Mouse (Mus musculus) liver, embryonic 14.5 days (tissue): ENCODE measurements around the gene Hectd2. TPM values are rescaled to one million over a fixed set of nuclear protein-coding genes. Genes with fewer than 3 reads are reported as not detected.

Experiments used
- ATAC-seq: fragments of 200-750 bp; cut with Nextera tagmentation; 2 replicates; pipeline ENCODE4 v1.8.0; 2017; ENCODE audit warnings: moderate number of reproducible peaks, mild to moderate bottlenecking, moderate library complexity; ENCODE audit not compliant: insufficient read depth
- DNase-seq, 3 experiments: peaks; one replicate each; pipeline ENCODE4 v3.0.0-alpha.2; 2012 to 2013; ENCODE audit warnings: low read depth in 3 of 3, low spot score in 3 of 3
- H3K27ac ChIP-seq: fragments of 300-500 bp; sonication (generic); 2 replicates; pipeline ENCODE4 v1.5.1; 2014; ENCODE audit warnings: moderate library complexity, mild to moderate bottlenecking, control low read depth, inconsistent platforms
- H3K27me3 ChIP-seq: fragments of 300-500 bp; sonication (generic); 2 replicates; pipeline ENCODE4 v1.6.1; 2014; ENCODE audit warnings: mild to moderate bottlenecking, low read length, moderate library complexity; ENCODE audit not compliant: control insufficient read depth, insufficient read depth
- H3K36me3 ChIP-seq: fragments of 300-500 bp; sonication (generic); replicated peaks from 2 replicates; pipeline ENCODE4 v1.6.1; 2014; ENCODE audit warnings: low read depth; ENCODE audit not compliant: control insufficient read depth, insufficient read depth
- H3K4me1 ChIP-seq, 2 experiments: fragments of 200-500 bp in 1 of 2; fragments of 300-500 bp in 1 of 2; sonication (generic) in 1 of 2; replicated peaks; 2 replicates each; pipeline ENCODE4 v1.6.1; 2012 to 2014; ENCODE audit warnings: antibody characterized with exemption in 1 of 2, inconsistent platforms in 1 of 2, low read length in 1 of 2; ENCODE audit not compliant: control insufficient read depth in 2 of 2, insufficient read depth in 2 of 2
- H3K4me2 ChIP-seq: fragments of 300-500 bp; sonication (generic); 2 replicates; pipeline ENCODE4 v1.6.1; 2014; ENCODE audit warnings: low read depth, mild to moderate bottlenecking, control low read depth, moderate library complexity
- H3K4me3 ChIP-seq, 2 experiments: fragments of 200-500 bp in 1 of 2; fragments of 300-500 bp in 1 of 2; sonication (generic) in 1 of 2; 2 replicates each; pipeline ENCODE4 v1.5.1; 2012 to 2014; ENCODE audit warnings: low read depth in 2 of 2, low read length in 2 of 2, mild to moderate bottlenecking in 2 of 2, control low read depth in 1 of 2, inconsistent platforms in 1 of 2, moderate library complexity in 1 of 2; ENCODE audit not compliant: insufficient read depth in 1 of 2
- H3K9ac ChIP-seq: fragments of 300-500 bp; sonication (generic); replicated peaks from 2 replicates; pipeline ENCODE4 v1.6.1; 2014; ENCODE audit warnings: mild to moderate bottlenecking, control low read depth, moderate library complexity
- H3K9me3 ChIP-seq: fragments of 300-500 bp; sonication (generic); 2 replicates; pipeline ENCODE4 v1.6.1; 2016; ENCODE audit warnings: low read length, mixed read lengths; ENCODE audit not compliant: control insufficient read depth
- CTCF ChIP-seq: IDR thresholded peaks from 2 replicates; pipeline ENCODE4 v1.5.1; 2016; ENCODE audit warnings: antibody characterized with exemption, low read depth, control low read depth
- EP300 ChIP-seq: IDR thresholded peaks from 2 replicates; pipeline ENCODE4 v1.6.1; 2016; ENCODE audit warnings: antibody characterized with exemption, low read depth
- WGBS: fragments of 180-500 bp; shearing (Covaris S2); extraction: QIAGEN DNeasy Blood & Tissue Kit; methylation state at CpG from one replicate; pipeline ENCODE4 v1.1.7; 2014; ENCODE audit not compliant: insufficient replicate concordance; 5-methylcytosine and 5-hydroxymethylcytosine counted together
- polyA plus RNA-seq, 2 experiments: library from polyadenylated mRNA; depleted of rRNA in 1 of 2; stranded (reverse) in 1 of 2; unstranded in 1 of 2; fragments of >200 nt; fragmentation: Nextera tagmentation in 1 of 2; extraction: Ambion mirVana in 1 of 2; gene quantifications; 2 replicates each; pipeline versions ENCODE4 v1.2.1 to v1.2.3; 2012 to 2014

The Hectd2 gene
- polyA plus RNA-seq, 2 experiments, result 0.36 to 0.39 TPM

GRCm38 (mm10) chr19:36582116-36582515 lies 27.7 kb downstream of the Hectd2 start:
- 73% methylated on average over 1 of the region's 1 CpGs for WGBS
- Histone ChIP-seq H3K4me3 (no peak overlapping the region), H3K27me3 (no peaks in the 10 kb centered on the region), H3K27ac (no peak overlapping the region), H3K4me1 (no peaks in the 10 kb centered on the region), H3K9ac (no peak overlapping the region), H3K36me3 (no peaks in the 10 kb centered on the region), H3K4me2 (no peak overlapping the region), H3K9me3 (no peaks in the 10 kb centered on the region)
- TF ChIP-seq CTCF, result no peak
- TF ChIP-seq EP300, result no peak
- ATAC-seq, result no peak
- no peak for DNase-seq

- H3K4me1 ChIP-seq, result no peaks in the 10 kb centered on the region
- H3K9ac ChIP-seq, result no peak overlapping the region
- no peak for TF ChIP-seq CTCF
- TF ChIP-seq EP300, result no peak
- H3K4me3 ChIP-seq, result no peak overlapping the region
- H3K4me2 ChIP-seq, result no peak overlapping the region
- no peak for DNase-seq
- no peaks in the 10 kb centered on the region for H3K36me3 ChIP-seq
- H3K27me3 ChIP-seq, result no peaks in the 10 kb centered on the region
- no peak overlapping the region for H3K27ac ChIP-seq
- H3K9me3 ChIP-seq, result no peaks in the 10 kb centered on the region
- no peak for ATAC-seq
- WGBS, result 84% methylated on average over 1 of the region's 1 CpGs
These were observed 31.1 kb downstream of the Hectd2 start for GRCm38 (mm10) chr19:36585505-36585904.

- H3K4me3 ChIP-seq, result no peak overlapping the region
- no peak overlapping the region for H3K9ac ChIP-seq
- no peaks in the 10 kb centered on the region for H3K27me3 ChIP-seq
- ATAC-seq (no peak), DNase-seq (no peak)
- no peaks in the 10 kb centered on the region for H3K36me3 ChIP-seq
- no peak overlapping the region for H3K4me2 ChIP-seq
- TF ChIP-seq EP300 (no peak), CTCF (no peak)
- no peak overlapping the region for H3K27ac ChIP-seq
- no peaks in the 10 kb centered on the region for H3K4me1 ChIP-seq
- no peaks in the 10 kb centered on the region for H3K9me3 ChIP-seq
- 79% methylated on average over 1 of the region's 1 CpGs for WGBS
These were observed 40.0 kb downstream of the Hectd2 start for GRCm38 (mm10) chr19:36594409-36594808.

- Histone ChIP-seq H3K27me3 (no peaks in the 10 kb centered on the region), H3K4me1 (no peaks in the 10 kb centered on the region), H3K4me2 (no peak overlapping the region), H3K4me3 (no peak overlapping the region), H3K36me3 (no peaks in the 10 kb centered on the region), H3K9me3 (no peaks in the 10 kb centered on the region), H3K27ac (no peak overlapping the region), H3K9ac (no peak overlapping the region)
- WGBS, result 88% methylated on average over 8 of the region's 8 CpGs
- no peak for DNase-seq
- no peak for TF ChIP-seq CTCF
- no peak for TF ChIP-seq EP300
- no peak for ATAC-seq
These were observed 47.4 kb downstream of the Hectd2 start for GRCm38 (mm10) chr19:36601869-36602268.

GRCm38 (mm10) chr19:36602535-36603312 lies 48.3 kb downstream of the Hectd2 start:
- Histone ChIP-seq H3K9me3 (no peaks in the 10 kb centered on the region), H3K27me3 (no peaks in the 10 kb centered on the region), H3K4me2 (no peak overlapping the region), H3K9ac (no peak overlapping the region), H3K27ac (no peak overlapping the region), H3K4me1 (no peaks in the 10 kb centered on the region), H3K36me3 (no peaks in the 10 kb centered on the region), H3K4me3 (no peak overlapping the region)
- WGBS, result 71% methylated on average over 11 of the region's 11 CpGs
- DNase-seq (no peak), ATAC-seq (no peak)
- TF ChIP-seq CTCF (no peak), EP300 (no peak)
